Mouse (Mus musculus) ES-E14 (cell line): ENCODE data around the gene Serpinb1a.

ENCODE experiments used
- CHD2 ChIP-seq: IDR thresholded peaks from 2 replicates; pipeline ENCODE4 v1.6.1; 2014; ENCODE audit warnings: mild to moderate bottlenecking, low read depth, low read length, inconsistent platforms
- HCFC1 ChIP-seq: IDR thresholded peaks from 2 replicates; pipeline ENCODE4 v1.6.1; 2012; ENCODE audit warnings: low read length, inconsistent platforms, borderline replicate concordance; ENCODE audit not compliant: insufficient read depth
- MAFK ChIP-seq: IDR thresholded peaks from 2 replicates; pipeline ENCODE4 v1.6.1; 2014; ENCODE audit warnings: mild to moderate bottlenecking, low read depth, low read length, inconsistent platforms; ENCODE audit not compliant: insufficient read depth
- ZC3H11A ChIP-seq: IDR thresholded peaks from 2 replicates; pipeline ENCODE4 v1.6.1; 2012; ENCODE audit warnings: low read depth, mild to moderate bottlenecking, inconsistent platforms, low read length, borderline replicate concordance
- ZNF384 ChIP-seq: IDR thresholded peaks from 2 replicates; pipeline ENCODE4 v1.6.1; 2012; ENCODE audit warnings: low read depth, low read length, inconsistent platforms

- no peak for TF ChIP-seq ZC3H11A
- no peak for TF ChIP-seq ZNF384
- TF ChIP-seq CHD2: no peak
- no peak for TF ChIP-seq MAFK
- TF ChIP-seq HCFC1: no peak
These were observed 9.8 kb upstream of the Serpinb1a start for GRCm38 (mm10) chr13:32860821-32861220.
